Mouse (Mus musculus) central nervous system, embryonic 11.5 days (tissue): ENCODE measurements around the gene Tmem255a. TPM values are rescaled to one million over a fixed set of nuclear protein-coding genes. Genes with fewer than 3 reads are reported as not detected.

Experiments used
- polyA plus RNA-seq: library from polyadenylated mRNA; depleted of rRNA; stranded (reverse); fragments of >200 nt; gene quantifications from 2 replicates; pipeline ENCODE4 v1.2.3, GENCODE M21; 2012; rRNA removed

Tmem255a gene
- 3.5 and 12.1 TPM in 2 replicates for polyA plus RNA-seq

DNA sequence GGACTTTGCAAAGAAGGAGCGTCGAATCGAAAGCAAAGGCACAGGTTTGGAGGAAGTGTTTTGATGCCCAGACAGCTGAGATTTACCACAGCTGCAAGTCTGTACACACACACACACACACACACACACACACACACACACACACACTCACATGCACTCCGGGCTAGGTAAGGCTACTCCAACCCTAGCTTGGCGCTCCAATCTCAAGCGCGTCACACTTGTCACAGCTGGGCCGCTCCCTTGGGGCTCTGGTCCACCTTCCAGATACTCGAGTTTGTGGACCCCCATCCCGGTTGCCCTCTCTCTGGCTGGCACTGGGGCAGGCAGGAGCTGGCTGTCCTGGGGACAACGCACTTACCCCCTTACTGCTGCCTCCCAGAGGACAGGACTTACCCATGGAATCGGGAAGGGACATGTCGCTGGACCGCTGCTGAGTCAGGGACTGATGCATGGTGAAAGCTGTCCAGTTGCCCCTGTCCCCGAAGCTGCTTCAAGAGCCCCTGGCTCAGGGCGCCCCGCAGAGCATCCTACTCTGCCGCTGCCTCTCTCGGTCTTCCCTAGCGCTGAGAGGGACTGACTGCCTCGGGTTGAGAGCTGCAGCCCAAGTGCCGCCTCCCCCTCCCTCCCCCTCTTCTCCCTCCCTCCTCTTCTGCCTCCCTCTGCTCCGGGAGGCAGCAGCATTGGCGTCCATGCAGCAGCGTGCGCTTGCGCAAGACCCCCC is at the start of gene Tmem255a:
Gene Tmem255a (minus strand): TSS at position 589 of the 721 bp plus-strand sequence.

GRCm38 (mm10) chrX:38189552-38190457 is 62.4 kb downstream of the Tmem255a start, which contains the start of gene Zbtb33:
TSS of gene Zbtb33 (plus strand) at chrX:38189793.

Other genes starting within 250 kb of the Tmem255a start
- not detected in 2 replicates for gene Btg1-ps1, start 233.6 kb downstream of the Tmem255a start, polyA plus RNA-seq
- gene Btg1-ps2, start 209.3 kb downstream of the Tmem255a start, polyA plus RNA-seq = not detected in 2 replicates
- not detected in 2 replicates for gene Rhox10, start 186.0 kb downstream of the Tmem255a start, polyA plus RNA-seq
- gene Rhox11, start 167.3 kb downstream of the Tmem255a start, polyA plus RNA-seq = not detected in 2 replicates
- gene Rhox12, start 141.5 kb downstream of the Tmem255a start, polyA plus RNA-seq = not detected in 2 replicates
- not detected in 2 replicates for gene Rhox13, start 131.2 kb downstream of the Tmem255a start, polyA plus RNA-seq
- gene Zbtb33, start 62.6 kb downstream of the Tmem255a start, polyA plus RNA-seq = 9.2 and 18.2 TPM in 2 replicates
- gene Atp1b4, start 63.7 kb upstream of the Tmem255a start, polyA plus RNA-seq = 0.01 and 0.02 TPM in 2 replicates
- 30.1 and 70.3 TPM in 2 replicates for gene Lamp2, start 204.0 kb upstream of the Tmem255a start, polyA plus RNA-seq